Mouse (Mus musculus) C2C12 (cell line): ENCODE measurements around the gene B3galnt2. TPM values are rescaled to one million over a fixed set of nuclear protein-coding genes. Genes with fewer than 3 reads are reported as not detected.
"Not testable (repeated sequence)": the region's sequence is repeated elsewhere in the genome, so short reads cannot be mapped to it uniquely, and the experiment has no call there.

Experiments used
- H3K27me3 ChIP-seq: one replicate; pipeline ENCODE4 v1.6.1; 2011; ENCODE audit not compliant: control insufficient read depth, insufficient read depth, insufficient read length
- H3K36me3 ChIP-seq: one replicate; pipeline ENCODE4 v1.6.1; 2011; ENCODE audit not compliant: control insufficient read depth, insufficient read depth
- H3K4me3 ChIP-seq: one replicate; pipeline ENCODE4 v1.5.1; 2011; ENCODE audit warnings: mild to moderate bottlenecking, control low read depth; ENCODE audit not compliant: poor library complexity, insufficient read depth, severe bottlenecking
- H3K79me2 ChIP-seq: one replicate; pipeline ENCODE4 v1.6.1; 2011; ENCODE audit not compliant: control insufficient read depth, insufficient read depth
- H3K79me3 ChIP-seq: one replicate; pipeline ENCODE4 v1.6.1; 2011; ENCODE audit warnings: low read depth, control low read depth
- H3ac ChIP-seq: one replicate; pipeline ENCODE3; 2011; ENCODE audit warnings: low read depth; ENCODE audit not compliant: control insufficient read depth, insufficient read length
- CEBPB ChIP-seq: IDR thresholded peaks from one replicate; pipeline ENCODE4 v1.6.1; 2011; ENCODE audit warnings: low read depth, mild to moderate bottlenecking, control low read depth, moderate library complexity
- CTCF ChIP-seq: IDR thresholded peaks from one replicate; pipeline ENCODE4 v1.5.1; 2011; ENCODE audit not compliant: control insufficient read depth, insufficient read depth, insufficient read length
- FOSL1 ChIP-seq: IDR thresholded peaks from one replicate; pipeline ENCODE4 v1.8.0; 2011; ENCODE audit warnings: mild to moderate bottlenecking, low read length; ENCODE audit not compliant: poor library complexity, insufficient read depth, severe bottlenecking
- MAX ChIP-seq: IDR thresholded peaks from one replicate; pipeline ENCODE4 v1.6.1; 2011; ENCODE audit warnings: mild to moderate bottlenecking, control low read depth
- MYOD1 ChIP-seq: IDR thresholded peaks from one replicate; pipeline ENCODE4 v1.6.1; 2011; ENCODE audit warnings: low read depth; ENCODE audit not compliant: control insufficient read depth, insufficient read length
- MYOG ChIP-seq: IDR thresholded peaks from one replicate; pipeline ENCODE4 v1.6.1; 2011; ENCODE audit not compliant: control insufficient read depth, insufficient read length; ENCODE audit errors: extremely low read depth
- USF1 ChIP-seq: IDR thresholded peaks from one replicate; pipeline ENCODE4 v1.6.1; 2011; ENCODE audit warnings: low read depth, mild to moderate bottlenecking, control low read depth, moderate library complexity
- polyA plus RNA-seq: library from polyadenylated mRNA; unstranded; fragments of >200 nt; fragmentation: generic; extraction: Trizol; gene quantifications from one replicate; pipeline ENCODE4 v1.2.1, GENCODE M21; 2012; ENCODE audit warnings: missing spikeins

Gene B3galnt2
- polyA plus RNA-seq, 1 experiment: 16.8 TPM

GRCm38 (mm10) chr13:13969796-13970195 lies 15.5 kb downstream of the B3galnt2 start:
- Histone ChIP-seq H3K79me2 (peaks cover 10% of the 10 kb centered on the region), H3K79me3 (peaks cover 4% of the 10 kb centered on the region), H3K27me3 (no peaks in the 10 kb centered on the region), H3K4me3 (no peak overlapping the region), H3K36me3 (peaks cover 20% of the 10 kb centered on the region), H3ac (no peak overlapping the region)
- TF ChIP-seq MYOG (no peak), MAX (no peak), CTCF (no peak), USF1 (no peak), MYOD1 (no peak), CEBPB (no peak)

GRCm38 (mm10) chr13:13981842-13982241 lies 27.6 kb downstream of the B3galnt2 start:
- H3K79me2 ChIP-seq, H3K4me3 ChIP-seq, H3ac ChIP-seq, H3K79me3 ChIP-seq, H3K27me3 ChIP-seq: not testable (repeated sequence)
- H3K36me3 ChIP-seq: peaks cover 13% of the 10 kb centered on the region

- H3K27me3 ChIP-seq: no peaks in the 10 kb centered on the region
- no peaks in the 10 kb centered on the region for H3K79me2 ChIP-seq
- H3K4me3 ChIP-seq: no peak overlapping the region
- no peak for TF ChIP-seq MYOD1
- no peak for TF ChIP-seq FOSL1
- TF ChIP-seq USF1: no peak
- no peak for TF ChIP-seq CEBPB
- no peak for TF ChIP-seq MAX
- no peak for TF ChIP-seq CTCF
- no peak for TF ChIP-seq MYOG
- H3K36me3 ChIP-seq: peaks cover 17% of the 10 kb centered on the region
- H3K79me3 ChIP-seq: no peaks in the 10 kb centered on the region
- no peak overlapping the region for H3ac ChIP-seq
These were observed 29.3 kb downstream of the B3galnt2 start for GRCm38 (mm10) chr13:13983523-13983922.

- H3K27me3 ChIP-seq: no peaks in the 10 kb centered on the region
- peaks cover 47% of the 10 kb centered on the region for H3K36me3 ChIP-seq
- H3K79me2 ChIP-seq: no peaks in the 10 kb centered on the region
- TF ChIP-seq CEBPB: no peak
- no peak for TF ChIP-seq CTCF
- no peak for TF ChIP-seq MYOG
- TF ChIP-seq MYOD1: no peak
- no peak for TF ChIP-seq USF1
- TF ChIP-seq MAX: no peak
- no peak for TF ChIP-seq FOSL1
- no peaks in the 10 kb centered on the region for H3K79me3 ChIP-seq
- H3ac ChIP-seq: no peak overlapping the region
- no peak overlapping the region for H3K4me3 ChIP-seq
These were observed 34.9 kb downstream of the B3galnt2 start for GRCm38 (mm10) chr13:13989135-13989534.

- Histone ChIP-seq H3K27me3 (no peaks in the 10 kb centered on the region), H3K36me3 (peaks cover 57% of the 10 kb centered on the region), H3ac (no peak overlapping the region), H3K79me3 (no peaks in the 10 kb centered on the region), H3K4me3 (no peak overlapping the region), H3K79me2 (no peaks in the 10 kb centered on the region)
- no peak for TF ChIP-seq FOSL1
These were observed 36.1 kb downstream of the B3galnt2 start for GRCm38 (mm10) chr13:13990391-13990790.

- no peaks in the 10 kb centered on the region for H3K27me3 ChIP-seq
- TF ChIP-seq CEBPB: no peak
- TF ChIP-seq FOSL1: no peak
- no peak for TF ChIP-seq MYOD1
- TF ChIP-seq CTCF: no peak
- TF ChIP-seq MYOG: no peak
- TF ChIP-seq USF1: no peak
- no peak overlapping the region for H3K4me3 ChIP-seq
- H3K36me3 ChIP-seq: peaks cover 76% of the 10 kb centered on the region
- no peaks in the 10 kb centered on the region for H3K79me3 ChIP-seq
- H3ac ChIP-seq: no peak overlapping the region
- H3K79me2 ChIP-seq: no peaks in the 10 kb centered on the region
These were observed 38.8 kb downstream of the B3galnt2 start for GRCm38 (mm10) chr13:13993041-13993440.
